Mouse (Mus musculus) heart, embryonic 12.5 days (tissue): ENCODE results near the gene Gm21987. TPM values are rescaled to one million over a fixed set of nuclear protein-coding genes. Genes with fewer than 3 reads are reported as not detected.

Experiments
- ATAC-seq: fragments of 200-750 bp; cut with Nextera tagmentation; 2 replicates; pipeline ENCODE4 v1.8.0; 2017; ENCODE audit warnings: moderate TSS enrichment, moderate library complexity; ENCODE audit not compliant: insufficient number of reproducible peaks, low FRiP score
- H3K27ac ChIP-seq: fragments of 300-500 bp; sonication (generic); 2 replicates; pipeline ENCODE4 v1.5.1; 2016; ENCODE audit warnings: mild to moderate bottlenecking, moderate library complexity; ENCODE audit not compliant: poor library complexity, severe bottlenecking
- H3K27me3 ChIP-seq: fragments of 300-500 bp; sonication (generic); replicated peaks from 2 replicates; pipeline ENCODE4 v1.6.1; 2016; ENCODE audit warnings: mild to moderate bottlenecking, moderate library complexity
- H3K36me3 ChIP-seq: fragments of 300-500 bp; sonication (generic); 2 replicates; pipeline ENCODE4 v1.6.1; 2016; ENCODE audit warnings: mild to moderate bottlenecking, moderate library complexity
- H3K4me1 ChIP-seq: fragments of 300-500 bp; sonication (generic); replicated peaks from 2 replicates; pipeline ENCODE4 v1.6.1; 2016; ENCODE audit warnings: mild to moderate bottlenecking
- H3K4me2 ChIP-seq: fragments of 300-500 bp; sonication (generic); 2 replicates; pipeline ENCODE4 v1.6.1; 2016; ENCODE audit warnings: mild to moderate bottlenecking, moderate library complexity
- H3K4me3 ChIP-seq: fragments of 300-500 bp; sonication (generic); 2 replicates; pipeline ENCODE4 v1.5.1; 2016; ENCODE audit warnings: mild to moderate bottlenecking
- H3K9ac ChIP-seq: fragments of 300-500 bp; sonication (generic); 2 replicates; pipeline ENCODE4 v1.6.1; 2016; ENCODE audit warnings: mild to moderate bottlenecking, moderate library complexity
- H3K9me3 ChIP-seq: fragments of 300-500 bp; sonication (generic); replicated peaks from 2 replicates; pipeline ENCODE4 v1.6.1; 2016; ENCODE audit warnings: mild to moderate bottlenecking, moderate library complexity
- WGBS: fragments of 180-500 bp; shearing (Covaris S2); methylation state at CpG from one replicate; pipeline ENCODE4 v1.1.7; 2016; 5-methylcytosine and 5-hydroxymethylcytosine counted together
- polyA plus RNA-seq: library from polyadenylated mRNA; unstranded; fragments of >200 nt; fragmentation: Nextera tagmentation; extraction: Ambion mirVana; gene quantifications from 2 replicates; pipeline ENCODE4 v1.2.1, GENCODE M21; 2016

Gm21987 gene
- polyA plus RNA-seq, 1 experiment from 2014 or later = 2.5 TPM

- H3K27me3 ChIP-seq = no peaks in the 10 kb centered on the region
- H3K4me2 ChIP-seq = no peak overlapping the region
- ATAC-seq = no peak
- 59% methylated on average over 3 of the region's 3 CpGs for WGBS
- H3K36me3 ChIP-seq = peaks cover 45% of the 10 kb centered on the region
- H3K9ac ChIP-seq = no peak overlapping the region
- no peak overlapping the region for H3K4me3 ChIP-seq
- H3K27ac ChIP-seq = no peak overlapping the region
- no peaks in the 10 kb centered on the region for H3K9me3 ChIP-seq
- peaks cover 24% of the 10 kb centered on the region for H3K4me1 ChIP-seq
Observed at GRCm38 (mm10) chr16:38379493-38379892, 32.7 kb downstream of the Gm21987 start.

- ATAC-seq = no peak
- Histone ChIP-seq H3K27me3 (no peaks in the 10 kb centered on the region), H3K9ac (no peak overlapping the region), H3K4me3 (no peak overlapping the region), H3K36me3 (peaks cover 40% of the 10 kb centered on the region), H3K4me2 (no peak overlapping the region), H3K4me1 (peaks cover 19% of the 10 kb centered on the region), H3K9me3 (no peaks in the 10 kb centered on the region), H3K27ac (no peak overlapping the region)
- 87% methylated on average over 3 of the region's 3 CpGs for WGBS
Observed at GRCm38 (mm10) chr16:38379926-38380325, 33.1 kb downstream of the Gm21987 start.

GRCm38 (mm10) chr16:38383683-38384082 is 36.8 kb downstream of the Gm21987 start:
- H3K4me3 ChIP-seq = no peak overlapping the region

GRCm38 (mm10) chr16:38385184-38385634 is 38.4 kb downstream of the Gm21987 start:
- ATAC-seq = 0 out of 2 replicates have a peak, but pooled peaks have one; percentile 18
- WGBS = 85% methylated on average over 6 of the region's 6 CpGs
- Histone ChIP-seq H3K4me3 (no peak overlapping the region), H3K36me3 (no peaks in the 10 kb centered on the region), H3K9me3 (no peaks in the 10 kb centered on the region), H3K9ac (no peak overlapping the region), H3K27me3 (no peaks in the 10 kb centered on the region), H3K4me1 (no peaks in the 10 kb centered on the region; the same call in 1 of the 2 replicates), H3K27ac (no peak overlapping the region), H3K4me2 (no peak overlapping the region)

More at GRCm38 (mm10) chr16:38383683-38384082, 36.8 kb downstream of the Gm21987 start:
- WGBS = 81% methylated on average over 2 of the region's 2 CpGs
- Histone ChIP-seq H3K4me2 (no peak overlapping the region), H3K36me3 (peaks cover 5% of the 10 kb centered on the region), H3K9me3 (no peaks in the 10 kb centered on the region), H3K9ac (no peak overlapping the region), H3K27ac (no peak overlapping the region), H3K4me1 (peaks cover 2% of the 10 kb centered on the region; the same call in 1 of the 2 replicates), H3K27me3 (no peaks in the 10 kb centered on the region)
- no peak for ATAC-seq

- H3K4me1 ChIP-seq = no peaks in the 10 kb centered on the region; the same call in 1 of the 2 replicates
- WGBS = 93% methylated on average over 4 of the region's 4 CpGs
- no peak overlapping the region for H3K27ac ChIP-seq
- H3K4me2 ChIP-seq = no peak overlapping the region
- H3K9ac ChIP-seq = no peak overlapping the region
- ATAC-seq = no peak
- H3K9me3 ChIP-seq = no peaks in the 10 kb centered on the region
- no peak overlapping the region for H3K4me3 ChIP-seq
- H3K36me3 ChIP-seq = no peaks in the 10 kb centered on the region
- H3K27me3 ChIP-seq = no peaks in the 10 kb centered on the region
Observed at GRCm38 (mm10) chr16:38385700-38386099, 38.9 kb downstream of the Gm21987 start.

- H3K27ac ChIP-seq = no peak overlapping the region
- 71% methylated on average over 6 of the region's 6 CpGs for WGBS
- no peak overlapping the region for H3K9ac ChIP-seq
- no peak overlapping the region for H3K4me3 ChIP-seq
- no peak for ATAC-seq
- H3K4me2 ChIP-seq = no peak overlapping the region
- no peaks in the 10 kb centered on the region for H3K9me3 ChIP-seq
- no peaks in the 10 kb centered on the region for H3K27me3 ChIP-seq
- H3K4me1 ChIP-seq = peaks cover 6% of the 10 kb centered on the region
- H3K36me3 ChIP-seq = no peaks in the 10 kb centered on the region
Observed at GRCm38 (mm10) chr16:38387389-38387788, 40.5 kb downstream of the Gm21987 start.

GRCm38 (mm10) chr16:38388757-38389156 is 41.9 kb downstream of the Gm21987 start:
- Histone ChIP-seq H3K4me3 (no peak overlapping the region), H3K4me2 (no peak overlapping the region), H3K9me3 (no peaks in the 10 kb centered on the region), H3K9ac (no peak overlapping the region), H3K27ac (no peak overlapping the region), H3K27me3 (no peaks in the 10 kb centered on the region), H3K4me1 (peaks cover 9% of the 10 kb centered on the region), H3K36me3 (no peaks in the 10 kb centered on the region)
- ATAC-seq = no peak
- 71% methylated on average over 6 of the region's 6 CpGs for WGBS

- H3K27ac ChIP-seq = no peak overlapping the region
- peaks cover 12% of the 10 kb centered on the region for H3K4me1 ChIP-seq
- H3K27me3 ChIP-seq = no peaks in the 10 kb centered on the region
- no peak overlapping the region for H3K4me3 ChIP-seq
- no peak for ATAC-seq
- H3K9me3 ChIP-seq = no peaks in the 10 kb centered on the region
- WGBS = 78% methylated on average over 8 of the region's 8 CpGs
- H3K36me3 ChIP-seq = no peaks in the 10 kb centered on the region
- no peak overlapping the region for H3K4me2 ChIP-seq
- no peak overlapping the region for H3K9ac ChIP-seq
Observed at GRCm38 (mm10) chr16:38389284-38389893, 42.5 kb downstream of the Gm21987 start.

GRCm38 (mm10) chr16:38390322-38390721 is 43.5 kb downstream of the Gm21987 start:
- Histone ChIP-seq H3K4me2 (no peak overlapping the region), H3K9ac (no peak overlapping the region), H3K36me3 (no peaks in the 10 kb centered on the region), H3K4me1 (peaks cover 14% of the 10 kb centered on the region), H3K27ac (no peak overlapping the region), H3K4me3 (no peak overlapping the region), H3K27me3 (no peaks in the 10 kb centered on the region), H3K9me3 (no peaks in the 10 kb centered on the region)
- WGBS = 87% methylated on average over 7 of the region's 7 CpGs
- ATAC-seq = no peak

GRCm38 (mm10) chr16:38392126-38392894 is 45.5 kb downstream of the Gm21987 start:
- no peak for ATAC-seq
- Histone ChIP-seq H3K9ac (no peak overlapping the region), H3K27me3 (no peaks in the 10 kb centered on the region), H3K36me3 (no peaks in the 10 kb centered on the region), H3K4me3 (no peak overlapping the region), H3K4me1 (peaks cover 24% of the 10 kb centered on the region), H3K9me3 (no peaks in the 10 kb centered on the region), H3K27ac (peak overlapping the region; percentile 9; the same call in 1 of the 2 replicates), H3K4me2 (peak overlapping the region; percentile 36)
- 64% methylated on average over 23 of the region's 23 CpGs for WGBS

GRCm38 (mm10) chr16:38394191-38394618 is 47.4 kb downstream of the Gm21987 start:
- H3K4me2 ChIP-seq = no peak overlapping the region
- peaks cover 26% of the 10 kb centered on the region for H3K4me1 ChIP-seq
- no peaks in the 10 kb centered on the region for H3K9me3 ChIP-seq
- no peak overlapping the region for H3K4me3 ChIP-seq
- no peak for ATAC-seq
- no peaks in the 10 kb centered on the region for H3K27me3 ChIP-seq
- WGBS = 80% methylated on average over 8 of the region's 8 CpGs
- H3K9ac ChIP-seq = no peak overlapping the region
- H3K36me3 ChIP-seq = no peaks in the 10 kb centered on the region
- H3K27ac ChIP-seq = no peak overlapping the region
